Mouse (Mus musculus) liver, embryonic 14.5 days (tissue): Measurements from ENCODE around the gene Disc1.

Experiments used
- CTCF ChIP-seq: IDR thresholded peaks from 2 replicates; pipeline ENCODE4 v1.5.1; 2016; ENCODE audit warnings: antibody characterized with exemption, low read depth, control low read depth
- EP300 ChIP-seq: IDR thresholded peaks from 2 replicates; pipeline ENCODE4 v1.6.1; 2016; ENCODE audit warnings: antibody characterized with exemption, low read depth

GRCm38 (mm10) chr8:125097140-125097539 is 43.1 kb downstream of the Disc1 start:
- TF ChIP-seq CTCF = no peak
- no peak for TF ChIP-seq EP300
